Comparison of ENCODE assay signal across 7 mouse cellular contexts in the genomic region with DNA sequence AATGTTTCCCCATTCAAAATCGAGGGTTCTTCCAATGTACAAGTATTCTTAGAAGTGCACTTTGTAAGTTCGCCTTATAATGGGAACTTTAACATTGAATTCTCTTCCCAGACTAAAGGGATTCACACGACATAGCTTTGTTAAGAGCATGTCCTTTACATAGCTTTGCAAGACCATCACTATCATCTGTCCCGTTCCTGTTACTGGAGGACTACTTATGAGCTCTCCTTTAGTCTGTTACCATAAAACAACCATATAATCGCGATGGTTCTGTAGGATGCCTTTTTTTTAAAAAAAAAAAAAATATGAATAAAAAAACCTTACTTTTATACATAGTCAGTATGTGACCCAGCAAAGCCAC. TPM values are rescaled to one million over a fixed set of nuclear protein-coding genes. Genes with fewer than 3 reads are reported as not detected.
DNase-seq lines count a peak whose midpoint lies in the region; ATAC-seq and TF ChIP-seq lines count a peak whose summit lies in the region.

No protein-coding gene starts in this region.

- no peaks in the 10 kb centered on the region for H3K36me3 ChIP-seq in neural tube, embryonic 11.5 days (ENCODE audit: control insufficient read depth, insufficient read depth, low read length)
- H3K36me3 ChIP-seq in forebrain, embryonic 11.5 days (ENCODE audit: control insufficient read depth, insufficient read depth, low read length): peaks cover under 1% of the 10 kb centered on the region; the same call in 1 of the 2 replicates
- peaks cover 15% of the 10 kb centered on the region for H3K36me3 ChIP-seq in liver, embryonic 12.5 days
- peaks cover 3% of the 10 kb centered on the region; the same call in 1 of the 2 replicates for H3K36me3 ChIP-seq in stomach, postnatal 0 days (ENCODE audit: control insufficient read depth, insufficient read depth, low read length)

- H3K4me1 ChIP-seq in neural tube, embryonic 11.5 days (ENCODE audit: control insufficient read depth, insufficient read depth, low read length): peaks cover 6% of the 10 kb centered on the region
- H3K4me1 ChIP-seq in forebrain, embryonic 11.5 days (replicated peaks; ENCODE audit: control insufficient read depth, insufficient read depth, low read length): peaks cover 7% of the 10 kb centered on the region; the same call in 1 of the 2 replicates
- H3K4me1 ChIP-seq in liver, embryonic 12.5 days: peaks cover 26% of the 10 kb centered on the region
- no peaks in the 10 kb centered on the region for H3K4me1 ChIP-seq in stomach, postnatal 0 days (replicated peaks; ENCODE audit: control insufficient read depth, insufficient read depth)

- ATAC-seq in neural tube, embryonic 11.5 days (ENCODE audit: insufficient read depth, low FRiP score, low TSS enrichment): peak; percentile 25; the same call in 1 of the 2 replicates
- ATAC-seq in forebrain, embryonic 11.5 days (replicated peaks; ENCODE audit: low FRiP score): peak; percentile 54
- 0 out of 2 replicates have a peak, but pooled peaks have one; percentile 17 for ATAC-seq in liver, embryonic 12.5 days
- 0 out of 2 replicates have a peak, but pooled peaks have one; percentile 8 for ATAC-seq in stomach, postnatal 0 days (ENCODE audit: low FRiP score, low TSS enrichment)

- 27% methylated on average over 6 of the region's 6 CpGs for WGBS in neural tube, embryonic 11.5 days
- 29% methylated on average over 6 of the region's 6 CpGs for WGBS in forebrain, embryonic 11.5 days
- WGBS in liver, embryonic 12.5 days (ENCODE audit: insufficient replicate concordance): 21% methylated on average over 6 of the region's 6 CpGs
- WGBS in stomach, postnatal 0 days: 24% methylated on average over 6 of the region's 6 CpGs

- H3K27me3 ChIP-seq in neural tube, embryonic 11.5 days (ENCODE audit: control insufficient read depth, insufficient read depth, low read length): no peaks in the 10 kb centered on the region
- no peaks in the 10 kb centered on the region for H3K27me3 ChIP-seq in forebrain, embryonic 11.5 days (ENCODE audit: control insufficient read depth, insufficient read depth, low read length)
- no peaks in the 10 kb centered on the region for H3K27me3 ChIP-seq in liver, embryonic 12.5 days (replicated peaks)
- no peaks in the 10 kb centered on the region for H3K27me3 ChIP-seq in stomach, postnatal 0 days (ENCODE audit: control insufficient read depth, insufficient read depth, low read length)

- no peak overlapping the region for H3K27ac ChIP-seq in neural tube, embryonic 11.5 days (ENCODE audit: low read depth, low read length)
- no peak overlapping the region for H3K27ac ChIP-seq in forebrain, embryonic 11.5 days (ENCODE audit: low read depth, low read length)
- peak overlapping the region; percentile 94 for H3K27ac ChIP-seq in liver, embryonic 12.5 days
- H3K27ac ChIP-seq in stomach, postnatal 0 days (replicated peaks): peak overlapping the region; percentile 95

- H3K9ac ChIP-seq in neural tube, embryonic 11.5 days (ENCODE audit: low read length): peak overlapping the region; percentile 89
- peak overlapping the region; percentile 89 for H3K9ac ChIP-seq in forebrain, embryonic 11.5 days (ENCODE audit: low read length)
- peak overlapping the region; percentile 97 for H3K9ac ChIP-seq in liver, embryonic 12.5 days
- peak overlapping the region; percentile 96 for H3K9ac ChIP-seq in stomach, postnatal 0 days (ENCODE audit: low read length)

- DNase-seq in neural tube, embryonic 11.5 days (ENCODE audit: low spot score): no peak
- DNase-seq in neural tube, embryonic 10.5 days (ENCODE audit: extremely low spot score, low spot score): no peak
- no peak for DNase-seq in forebrain, embryonic 11.5 days (ENCODE audit: low spot score)
- no peak for DNase-seq in stomach, postnatal 0 days (ENCODE audit: low spot score)
- DNase-seq in layer of hippocampus, postnatal 25 days (ENCODE audit: extremely low spot score in 1 of 2, low spot score in 1 of 2): no peak
- DNase-seq in spleen, postnatal 36 days (ENCODE audit: low spot score in 2 of 2): no peak

- H3K9me3 ChIP-seq in neural tube, embryonic 11.5 days (ENCODE audit: control insufficient read depth, low read length): no peaks in the 10 kb centered on the region
- H3K9me3 ChIP-seq in forebrain, embryonic 11.5 days (ENCODE audit: control insufficient read depth, low read length): no peaks in the 10 kb centered on the region
- H3K9me3 ChIP-seq in liver, embryonic 12.5 days (replicated peaks): no peaks in the 10 kb centered on the region
- no peaks in the 10 kb centered on the region for H3K9me3 ChIP-seq in stomach, postnatal 0 days (ENCODE audit: control insufficient read depth, low read length)

- H3K4me3 ChIP-seq in neural tube, embryonic 11.5 days (ENCODE audit: low read depth, low read length): peak overlapping the region; percentile 99
- H3K4me3 ChIP-seq in forebrain, embryonic 11.5 days (ENCODE audit: low read depth, low read length): peak overlapping the region; percentile 100
- peak overlapping the region; percentile 98 for H3K4me3 ChIP-seq in liver, embryonic 12.5 days
- H3K4me3 ChIP-seq in stomach, postnatal 0 days (ENCODE audit: low read depth, low read length): peak overlapping the region; percentile 98

- TF ChIP-seq CTCF in stomach, postnatal 0 days (IDR thresholded peaks at IDR 0.05; ENCODE audit: low read depth): no peak

- TF ChIP-seq EP300 in stomach, postnatal 0 days (optimal IDR thresholded peaks at IDR 0.05): no peak

- H3K4me2 ChIP-seq in neural tube, embryonic 11.5 days (ENCODE audit: low read depth): peak overlapping the region; percentile 27
- peak overlapping the region; percentile 59 for H3K4me2 ChIP-seq in forebrain, embryonic 11.5 days (ENCODE audit: low read depth, low read length, severe bottlenecking)
- H3K4me2 ChIP-seq in liver, embryonic 12.5 days: peak overlapping the region; percentile 88
- H3K4me2 ChIP-seq in stomach, postnatal 0 days (replicated peaks; ENCODE audit: low read depth): peak overlapping the region; percentile 63

RNA-seq across cellular contexts. Expression of gene Aggf1, which starts 0.4 kb away (rescaled TPM):
- polyA plus RNA-seq in neural tube, embryonic 11.5 days (2014; fragmentation: Nextera tagmentation; extraction: Ambion mirVana): 46.3 and 52.9 TPM in 2 replicates
- 51.6 and 54.4 TPM in 2 replicates for polyA plus RNA-seq in forebrain, embryonic 11.5 days (2014; fragmentation: Nextera tagmentation; extraction: Ambion mirVana)
- 32.5 and 33.3 TPM in 2 replicates for polyA plus RNA-seq in liver, embryonic 12.5 days (2016; fragmentation: Nextera tagmentation; extraction: Ambion mirVana)
- polyA plus RNA-seq in stomach, postnatal 0 days (2015; fragmentation: Nextera tagmentation; extraction: Ambion mirVana): 17.6 and 18.5 TPM in 2 replicates
- 10 to 100 TPM; 49.3 TPM for total RNA-seq in layer of hippocampus, postnatal 25 days (2021)

RNA-seq across cellular contexts. Expression of gene Zbed3, which starts 52.1 kb away (rescaled TPM):
- 57.2 and 62.8 TPM in 2 replicates for polyA plus RNA-seq in neural tube, embryonic 11.5 days (2014; fragmentation: Nextera tagmentation; extraction: Ambion mirVana)
- polyA plus RNA-seq in forebrain, embryonic 11.5 days (2014; fragmentation: Nextera tagmentation; extraction: Ambion mirVana): 63.9 and 64.5 TPM in 2 replicates
- polyA plus RNA-seq in liver, embryonic 12.5 days (2016; fragmentation: Nextera tagmentation; extraction: Ambion mirVana): 13.2 and 14.4 TPM in 2 replicates
- polyA plus RNA-seq in stomach, postnatal 0 days (2015; fragmentation: Nextera tagmentation; extraction: Ambion mirVana): 24.9 and 25.4 TPM in 2 replicates
- 10 to 100 TPM; 14.1 to 15.1 TPM for total RNA-seq in layer of hippocampus, postnatal 25 days (2021)

Comparison
In these comparisons a context has a peak if more than half of its experiments do, and no peak if none do; other contexts are left out.
1. H3K27ac ChIP-seq: peak in liver, embryonic 12.5 days (single experiment) and stomach, postnatal 0 days (single experiment); none in neural tube, embryonic 11.5 days (single experiment) and forebrain, embryonic 11.5 days (single experiment).
2. H3K4me2 ChIP-seq: peak in every context shown above with its lines; median percentile 88 in liver, embryonic 12.5 days; 63 in stomach, postnatal 0 days; 59 in forebrain, embryonic 11.5 days; 27 in neural tube, embryonic 11.5 days.
3. Peak in every context shown above with its lines, with median percentiles within 50 percentile points of each other: ATAC-seq, H3K4me3 ChIP-seq and H3K9ac ChIP-seq.